Mouse (Mus musculus): ENCODE results near the gene Ephx3. TPM values are rescaled to one million over a fixed set of nuclear protein-coding genes. Genes with fewer than 3 reads are reported as not detected.

The Ephx3 gene
- polyA plus RNA-seq, 1 experiment from 2014 or later: 0.20 TPM

GRCm38 (mm10) chr17:32169518-32170225 is 19.7 kb downstream of the Ephx3 start:
- Histone ChIP-seq H3K4me1 (replicated peaks) (peaks cover 23% of the 10 kb centered on the region), H3K4me2 (no peak overlapping the region), H3K9me3 (no peaks in the 10 kb centered on the region), H3K27me3 (no peaks in the 10 kb centered on the region), H3K36me3 (no peaks in the 10 kb centered on the region), H3K27ac (replicated peaks) (no peak overlapping the region), H3K9ac (no peak overlapping the region), H3K4me3 (no peak overlapping the region)
- no peak for ATAC-seq (ENCODE audit: low read depth)
- WGBS: 86% methylated on average over 4 of the region's 4 CpGs

GRCm38 (mm10) chr17:32166687-32167086 is 22.7 kb downstream of the Ephx3 start, which contains the start of gene Notch3:
TSS of gene Notch3 (minus strand) at chr17:32166852.
- H3K9me3 ChIP-seq: no peaks in the 10 kb centered on the region
- H3K27ac ChIP-seq (replicated peaks): peak within 1 kb of the TSS; percentile 91
- no peaks in the 10 kb centered on the region for H3K36me3 ChIP-seq
- H3K4me2 ChIP-seq: peak within 1 kb of the TSS; percentile 76
- peak; percentile 4; the same call in 1 of the 2 replicates for ATAC-seq (ENCODE audit: low read depth)
- H3K4me3 ChIP-seq: peak within 1 kb of the TSS; percentile 53
- under 1% methylated on average over 37 of the region's 39 CpGs for WGBS
- H3K27me3 ChIP-seq: no peaks in the 10 kb centered on the region
- H3K9ac ChIP-seq: peak within 1 kb of the TSS; percentile 78
- H3K4me1 ChIP-seq (replicated peaks): peaks cover 51% of the 10 kb centered on the region

DNA sequence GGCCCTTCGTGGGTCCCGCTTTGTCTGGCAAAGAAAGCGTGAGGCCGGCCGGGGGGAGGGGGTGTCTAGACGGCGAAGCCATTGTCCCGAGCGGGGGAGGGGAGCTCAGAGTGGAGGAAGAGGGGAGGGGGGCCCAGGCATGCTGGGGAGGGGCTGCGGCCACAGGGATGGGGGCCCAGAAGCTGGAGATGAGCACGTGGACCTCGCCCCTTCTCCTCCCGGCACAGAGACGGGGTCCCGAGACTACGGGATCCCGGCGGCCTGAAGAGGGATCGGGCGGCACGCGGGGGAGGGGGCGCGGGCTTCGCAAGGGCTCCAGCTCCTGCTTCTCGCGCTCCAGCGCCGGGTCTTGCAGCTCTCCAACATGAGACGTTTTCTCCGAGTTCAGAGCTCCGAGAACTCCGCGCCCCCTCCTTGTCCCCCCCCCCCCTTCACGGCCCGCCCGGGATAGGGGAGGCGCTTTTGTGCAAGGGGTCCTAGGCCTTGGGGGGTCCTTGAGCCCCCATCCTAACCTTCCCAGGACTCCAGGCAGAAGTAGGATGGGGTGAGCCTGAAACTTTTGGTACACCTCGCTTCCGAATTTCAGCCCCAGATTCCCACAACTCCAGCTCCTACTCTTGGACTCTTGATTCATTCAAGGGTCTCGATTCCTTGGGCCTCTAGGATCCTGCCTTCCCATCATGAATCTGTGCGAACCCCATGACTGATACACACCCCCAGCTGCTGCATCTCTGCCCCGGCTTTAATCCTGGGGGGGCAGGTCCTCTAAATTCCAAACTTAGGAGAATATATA is 23.4 kb downstream of the Ephx3 start:
- no peaks in the 10 kb centered on the region for H3K36me3 ChIP-seq
- no peaks in the 10 kb centered on the region for H3K27me3 ChIP-seq
- H3K4me1 ChIP-seq (replicated peaks): peaks cover 52% of the 10 kb centered on the region
- under 1% methylated on average over 34 of the region's 43 CpGs for WGBS
- H3K9ac ChIP-seq: peak overlapping the region; percentile 78
- ATAC-seq (ENCODE audit: low read depth): peak; percentile 68
- no peaks in the 10 kb centered on the region for H3K9me3 ChIP-seq
- H3K27ac ChIP-seq (replicated peaks): peak overlapping the region; percentile 91
- H3K4me3 ChIP-seq: peak overlapping the region; percentile 53
- peak overlapping the region; percentile 76 for H3K4me2 ChIP-seq

DNA sequence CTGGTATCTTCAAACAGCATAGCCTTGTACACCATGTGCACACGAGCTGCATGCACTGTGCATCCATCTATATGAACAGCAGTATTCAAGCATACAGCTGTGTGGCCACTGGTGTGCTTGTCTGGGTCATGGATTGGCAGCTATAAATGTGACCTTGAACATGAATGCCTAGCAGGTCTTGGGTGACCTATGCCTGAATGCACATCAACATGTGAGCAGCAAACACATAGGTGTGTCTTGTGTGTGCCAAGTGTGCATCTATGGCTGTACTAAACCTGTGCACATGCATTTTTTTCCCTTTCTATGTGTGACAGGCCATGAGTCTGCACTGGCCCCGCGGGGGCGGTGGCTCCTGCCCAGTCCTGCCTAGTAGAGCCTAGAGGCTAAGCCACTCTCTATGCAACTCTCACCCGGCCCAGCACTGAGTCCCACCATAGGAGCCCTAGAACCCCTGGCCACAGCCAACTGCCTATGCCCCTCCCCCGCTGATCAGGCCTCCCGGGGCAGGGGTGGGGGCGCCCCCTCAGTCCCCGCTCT is 24.0 kb downstream of the Ephx3 start:
- peak; percentile 76 for ATAC-seq (ENCODE audit: low read depth)
- Histone ChIP-seq H3K27ac (replicated peaks) (peak overlapping the region; percentile 91), H3K4me2 (peak overlapping the region; percentile 76), H3K9ac (peak overlapping the region; percentile 78), H3K4me1 (replicated peaks) (peaks cover 52% of the 10 kb centered on the region), H3K4me3 (peak overlapping the region; percentile 53), H3K9me3 (no peaks in the 10 kb centered on the region), H3K36me3 (no peaks in the 10 kb centered on the region), H3K27me3 (no peaks in the 10 kb centered on the region)
- WGBS: 4% methylated on average over 9 of the region's 9 CpGs

GRCm38 (mm10) chr17:32164780-32165179 is 24.6 kb downstream of the Ephx3 start:
- Histone ChIP-seq H3K9me3 (no peaks in the 10 kb centered on the region), H3K27me3 (no peaks in the 10 kb centered on the region), H3K36me3 (no peaks in the 10 kb centered on the region), H3K9ac (no peak overlapping the region), H3K4me3 (no peak overlapping the region), H3K4me1 (replicated peaks) (peaks cover 52% of the 10 kb centered on the region), H3K4me2 (peak overlapping the region; percentile 76; the same call in 1 of the 2 replicates), H3K27ac (replicated peaks) (peak overlapping the region; percentile 91)
- ATAC-seq (ENCODE audit: low read depth): no peak

GRCm38 (mm10) chr17:32163910-32164650 is 25.3 kb downstream of the Ephx3 start:
- H3K9me3 ChIP-seq: no peaks in the 10 kb centered on the region
- H3K27ac ChIP-seq (replicated peaks): peak overlapping the region; percentile 64
- peaks cover 52% of the 10 kb centered on the region for H3K4me1 ChIP-seq (replicated peaks)
- H3K36me3 ChIP-seq: no peaks in the 10 kb centered on the region
- H3K4me2 ChIP-seq: peak overlapping the region; percentile 93
- no peaks in the 10 kb centered on the region for H3K27me3 ChIP-seq
- H3K9ac ChIP-seq: 0 out of 2 replicates have a peak overlapping the region, but pooled peaks have one; percentile 3
- no peak overlapping the region for H3K4me3 ChIP-seq
- no peak for ATAC-seq (ENCODE audit: low read depth)
- WGBS: 51% methylated on average over 6 of the region's 6 CpGs

GRCm38 (mm10) chr17:32162112-32162850 is 27.1 kb downstream of the Ephx3 start:
- ATAC-seq (ENCODE audit: low read depth): peak; percentile 44; the same call in 1 of the 2 replicates
- 0 out of 2 replicates have a peak overlapping the region, but pooled peaks have one; percentile 5 for H3K27ac ChIP-seq (replicated peaks)
- peaks cover 50% of the 10 kb centered on the region for H3K4me1 ChIP-seq (replicated peaks)
- 1% methylated on average over 58 of the region's 58 CpGs for WGBS
- peak overlapping the region; percentile 93 for H3K4me2 ChIP-seq
- peak overlapping the region; percentile 79 for H3K9ac ChIP-seq
- H3K36me3 ChIP-seq: no peaks in the 10 kb centered on the region
- H3K9me3 ChIP-seq: no peaks in the 10 kb centered on the region
- peak overlapping the region; percentile 61 for H3K4me3 ChIP-seq
- H3K27me3 ChIP-seq: no peaks in the 10 kb centered on the region

GRCm38 (mm10) chr17:32160882-32161281 is 28.5 kb downstream of the Ephx3 start:
- Histone ChIP-seq H3K4me1 (replicated peaks) (peaks cover 37% of the 10 kb centered on the region), H3K4me2 (no peak overlapping the region), H3K27me3 (no peaks in the 10 kb centered on the region), H3K27ac (replicated peaks) (no peak overlapping the region), H3K9ac (no peak overlapping the region), H3K9me3 (no peaks in the 10 kb centered on the region), H3K4me3 (no peak overlapping the region), H3K36me3 (no peaks in the 10 kb centered on the region)
- WGBS: 72% methylated on average over 4 of the region's 4 CpGs
- ATAC-seq (ENCODE audit: low read depth): no peak

DNA sequence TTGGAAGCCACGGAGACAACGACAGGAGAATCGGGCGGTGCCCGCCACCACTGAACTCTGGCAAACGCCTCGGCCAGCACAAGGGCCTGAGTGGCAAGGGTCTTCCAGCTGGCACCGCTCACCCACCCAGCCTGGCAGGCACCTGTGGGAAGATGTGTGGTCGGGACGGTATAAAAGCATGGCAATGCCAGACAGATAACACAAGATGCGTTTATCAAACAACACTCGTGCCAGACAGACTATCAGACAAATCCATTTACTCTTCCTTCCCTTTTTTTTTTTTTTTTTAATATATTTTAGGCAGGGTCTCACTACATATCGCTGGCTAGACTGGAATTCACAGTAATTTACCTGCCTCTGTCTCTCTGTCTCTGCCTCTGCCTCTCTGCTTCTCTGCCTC is 30.5 kb downstream of the Ephx3 start:
- Histone ChIP-seq H3K27me3 (no peaks in the 10 kb centered on the region), H3K9me3 (no peaks in the 10 kb centered on the region)
- WGBS: 94% methylated on average over 13 of the region's 13 CpGs

GRCm38 (mm10) chr17:32146718-32147117 is 42.6 kb downstream of the Ephx3 start:
- H3K4me3 ChIP-seq: no peak overlapping the region
- peaks cover 5% of the 10 kb centered on the region for H3K4me1 ChIP-seq (replicated peaks)
- H3K27ac ChIP-seq (replicated peaks): no peak overlapping the region
- H3K9me3 ChIP-seq: no peaks in the 10 kb centered on the region
- H3K36me3 ChIP-seq: peaks cover 43% of the 10 kb centered on the region
- 90% methylated on average over 8 of the region's 8 CpGs for WGBS
- ATAC-seq (ENCODE audit: low read depth): peak; percentile 41; the same call in 1 of the 2 replicates
- no peaks in the 10 kb centered on the region for H3K27me3 ChIP-seq
- H3K4me2 ChIP-seq: no peak overlapping the region
- no peak overlapping the region for H3K9ac ChIP-seq

More for the DNA sequence above, 30.5 kb downstream of the Ephx3 start:
- H3K4me3 ChIP-seq: no peak overlapping the region
- no peak overlapping the region for H3K9ac ChIP-seq
- H3K4me2 ChIP-seq: no peak overlapping the region
- no peak for ATAC-seq (ENCODE audit: low read depth)
- H3K36me3 ChIP-seq: peaks cover 15% of the 10 kb centered on the region; the same call in 1 of the 2 replicates
- H3K27ac ChIP-seq (replicated peaks): no peak overlapping the region
- peaks cover 21% of the 10 kb centered on the region for H3K4me1 ChIP-seq (replicated peaks)
